Mouse (Mus musculus) liver, adult 2 months (tissue): ENCODE measurements around the gene Dhx29.

Experiments used
- CTCF ChIP-seq: fragments of 200-500 bp; IDR thresholded peaks from 2 replicates; pipeline ENCODE4 v1.5.1; 2011; ENCODE audit warnings: low read depth, low read length, control low read depth
- POLR2A ChIP-seq: fragments of 200-500 bp; IDR thresholded peaks from 2 replicates; pipeline ENCODE4 v1.6.1; 2011; ENCODE audit warnings: low read length, control low read depth; ENCODE audit not compliant: insufficient read depth; ENCODE audit errors: extremely low read depth

DNA sequence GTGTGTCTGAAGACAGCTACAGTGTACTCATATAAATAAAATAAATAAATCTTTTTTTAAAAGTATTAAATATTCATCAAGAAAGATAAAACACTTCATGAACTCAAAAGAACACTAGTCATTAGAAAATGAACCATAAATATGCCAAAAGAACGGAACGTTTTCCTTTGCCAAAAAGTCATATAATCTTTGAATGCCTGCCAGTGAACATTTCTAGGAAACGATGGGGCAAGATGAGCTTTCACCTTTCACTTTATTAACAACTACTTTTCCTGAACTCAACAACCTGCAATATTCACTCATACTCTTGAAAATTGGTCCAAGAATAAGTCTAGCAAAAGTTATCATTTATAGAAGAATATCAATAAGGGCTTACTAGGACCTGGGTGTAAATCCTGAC, 25.1 kb upstream of the Dhx29 start:
- TF ChIP-seq CTCF = no peak
- TF ChIP-seq POLR2A = no peak
